In genomic region chr6:52234428-52235140, GRCm38 (mm10) we compare ENCODE assay signal across 13 mouse cellular contexts. TPM values are rescaled to one million over a fixed set of nuclear protein-coding genes. Genes with fewer than 3 reads are reported as not detected.
DNase-seq lines count a peak whose midpoint lies in the region; ATAC-seq and TF ChIP-seq lines count a peak whose summit lies in the region.
"Had no signal": no experiment of that assay in that cellular context is flagged by ENCODE, and none has a peak within 500 bp of the region (broad histone marks: within the 10 kb centered on the region; RNA-seq: fewer than 3 reads in every experiment).

No protein-coding gene starts in this region.

- peaks cover 91% of the 10 kb centered on the region for H3K79me2 ChIP-seq in myocyte (ENCODE audit: control insufficient read depth, insufficient read depth)

- no peak overlapping the region for H3K9ac ChIP-seq in heart, embryonic 15.5 days
- H3K9ac ChIP-seq in intestine, postnatal 0 days (ENCODE audit: low read depth, low read length), result peak overlapping the region; percentile 8; the same call in 1 of the 2 replicates
- H3K9ac ChIP-seq: embryonic facial prominence, embryonic 12.5 days had no signal

- no peak for DNase-seq in heart, adult 9 months (ENCODE audit: low spot score in 2 of 2)
- peak; percentile 54 for DNase-seq in R1 (ENCODE audit: low read depth, low spot score)
- DNase-seq in left cerebral cortex, postnatal 10 days (ENCODE audit: extremely low spot score in 1 of 2, low spot score in 2 of 2), result no peak
- no peak for DNase-seq in spleen, postnatal 36 days (ENCODE audit: low spot score in 2 of 2)
- no peak for DNase-seq in ovary, adult 18-20 months (ENCODE audit: low spot score)
- DNase-seq: thymus, postnatal 14 days had no signal

- H3K4me3 ChIP-seq in heart, embryonic 15.5 days, result peak overlapping the region; percentile 21
- peak overlapping the region; percentile 32 for H3K4me3 ChIP-seq in intestine, postnatal 0 days (ENCODE audit: low read depth, low read length)
- peak overlapping the region; percentile 89 for H3K4me3 ChIP-seq in myocyte
- H3K4me3 ChIP-seq: embryonic facial prominence, embryonic 12.5 days had no signal

- peak overlapping the region; percentile 29; the same call in 1 of the 2 replicates for H3K4me2 ChIP-seq in heart, embryonic 15.5 days
- H3K4me2 ChIP-seq in intestine, postnatal 0 days (replicated peaks; ENCODE audit: low read depth), result peak overlapping the region; percentile 37
- H3K4me2 ChIP-seq in myocyte (ENCODE audit: low read depth), result peak overlapping the region; percentile 99
- H3K4me2 ChIP-seq: embryonic facial prominence, embryonic 12.5 days had no signal

- 2% methylated on average over 68 of the region's 68 CpGs for WGBS in heart, embryonic 15.5 days
- WGBS in intestine, postnatal 0 days, result 3% methylated on average over 57 of the region's 68 CpGs

- TF ChIP-seq CTCF in intestine, postnatal 0 days (IDR thresholded peaks at IDR 0.05; ENCODE audit: low read depth), result no peak

- ATAC-seq in heart, embryonic 15.5 days (replicated peaks; ENCODE audit: insufficient number of reproducible peaks, insufficient read depth, low FRiP score, low read depth), result no peak
- ATAC-seq in intestine, postnatal 0 days, result no peak

- peaks cover 14% of the 10 kb centered on the region for H3K4me1 ChIP-seq in heart, embryonic 15.5 days (replicated peaks)
- H3K4me1 ChIP-seq in intestine, postnatal 0 days (replicated peaks; ENCODE audit: control insufficient read depth, insufficient read depth, low read length), result no peaks in the 10 kb centered on the region
- H3K4me1 ChIP-seq: embryonic facial prominence, embryonic 12.5 days had no signal

- intact Hi-C loops in left cerebral cortex, postnatal 10 days (cut with DNase I), result loop anchor here (5.0 kb wide), 1 partner anchor 1057 kb away; no protein-coding TSS in a partner anchor

- H3K9me3 ChIP-seq in heart, embryonic 15.5 days (replicated peaks), result no peaks in the 10 kb centered on the region
- H3K9me3 ChIP-seq in intestine, postnatal 0 days (ENCODE audit: control insufficient read depth), result no peaks in the 10 kb centered on the region
- H3K9me3 ChIP-seq: embryonic facial prominence, embryonic 12.5 days had no signal

- peaks cover 97% of the 10 kb centered on the region for H3K27me3 ChIP-seq in heart, embryonic 15.5 days
- peaks cover 98% of the 10 kb centered on the region for H3K27me3 ChIP-seq in intestine, postnatal 0 days (replicated peaks; ENCODE audit: control insufficient read depth, insufficient read depth, low read length)
- H3K27me3 ChIP-seq in myocyte (ENCODE audit: control insufficient read depth, insufficient read depth, insufficient read length), result no peaks in the 10 kb centered on the region
- H3K27me3 ChIP-seq: CH12.LX had no signal

- H3ac ChIP-seq in myocyte (ENCODE audit: control insufficient read depth, insufficient read length), result peak overlapping the region; percentile 73

- H3K36me3 ChIP-seq in heart, embryonic 15.5 days, result no peaks in the 10 kb centered on the region
- H3K36me3 ChIP-seq in intestine, postnatal 0 days (ENCODE audit: control insufficient read depth, insufficient read depth), result no peaks in the 10 kb centered on the region
- H3K36me3 ChIP-seq in myocyte (ENCODE audit: control insufficient read depth, insufficient read depth), result no peaks in the 10 kb centered on the region
- H3K36me3 ChIP-seq: embryonic facial prominence, embryonic 12.5 days had no signal

- no peak overlapping the region for H3K27ac ChIP-seq in heart, embryonic 15.5 days
- no peak overlapping the region for H3K27ac ChIP-seq in intestine, postnatal 0 days (ENCODE audit: low read depth, low read length)
- H3K27ac ChIP-seq: embryonic facial prominence, embryonic 12.5 days had no signal

- TF ChIP-seq POLR2A in myocyte (IDR thresholded peaks at IDR 0.05; ENCODE audit: insufficient read length, low read depth), result no peak

TF ChIP-seq in myocyte, 11 proteins besides CTCF, POLR2A, EP300 and RAD21:
- TF ChIP-seq TCF3 (IDR thresholded peaks at IDR 0.05; ENCODE audit: insufficient read length, low read depth) (no peak), MYOD1 (IDR thresholded peaks at IDR 0.05; ENCODE audit: control insufficient read depth in 1 of 3, insufficient read length in 2 of 3, low read depth in 2 of 3) (no peak), USF1 (IDR thresholded peaks at IDR 0.05; ENCODE audit: low read depth) (no peak), POLR2AphosphoS2 (IDR thresholded peaks at IDR 0.05; ENCODE audit: insufficient read length, low read depth) (peak; percentile 40), E2F4 (IDR thresholded peaks at IDR 0.05; ENCODE audit: insufficient read depth) (no peak)

RNA-seq across cellular contexts. Expression of gene Hoxa9, which starts 3.7 kb away (rescaled TPM):
- 0.13 and 0.24 TPM in 2 replicates for polyA plus RNA-seq in heart, embryonic 15.5 days (2015; fragmentation: Nextera tagmentation; extraction: Ambion mirVana)
- polyA plus RNA-seq in intestine, postnatal 0 days (2015; fragmentation: Nextera tagmentation; extraction: Ambion mirVana), result 1.1 and 3.0 TPM in 2 replicates
- polyA plus RNA-seq in myocyte (2012; fragmentation: generic; extraction: Trizol), result 17.7 TPM
- total RNA-seq in left cerebral cortex, postnatal 10 days (2021), result not detected
- polyA plus RNA-seq: embryonic facial prominence, embryonic 12.5 days had no signal

RNA-seq across cellular contexts. Expression of gene Hoxa10, which starts 6.1 kb away (rescaled TPM):
- 0.19 and 0.55 TPM in 2 replicates for polyA plus RNA-seq in heart, embryonic 15.5 days (2015; fragmentation: Nextera tagmentation; extraction: Ambion mirVana)
- polyA plus RNA-seq in intestine, postnatal 0 days (2015; fragmentation: Nextera tagmentation; extraction: Ambion mirVana), result 0.17 and 7.8 TPM in 2 replicates
- 15.8 TPM for polyA plus RNA-seq in myocyte (2012; fragmentation: generic; extraction: Trizol)
- not detected for total RNA-seq in left cerebral cortex, postnatal 10 days (2021)

RNA-seq across cellular contexts. Expression of gene Hoxa11, which starts 11.0 kb away (rescaled TPM):
- 0.06 TPM in 1 of 2 replicates, not detected in the other for polyA plus RNA-seq in heart, embryonic 15.5 days (2015; fragmentation: Nextera tagmentation; extraction: Ambion mirVana)
- polyA plus RNA-seq in intestine, postnatal 0 days (2015; fragmentation: Nextera tagmentation; extraction: Ambion mirVana), result 1.1 TPM in 1 of 2 replicates, not detected in the other
- 10.9 TPM for polyA plus RNA-seq in myocyte (2012; fragmentation: generic; extraction: Trizol)
- not detected for total RNA-seq in left cerebral cortex, postnatal 10 days (2021)
- total RNA-seq: CH12.LX; hematopoietic stem cell, adult 5-6 weeks had no signal
- polyA plus RNA-seq: liver, embryonic 16.5 days had no signal

RNA-seq across cellular contexts. Expression of gene Hoxa7, which starts 12.9 kb away (rescaled TPM):
- polyA plus RNA-seq in heart, embryonic 15.5 days (2015; fragmentation: Nextera tagmentation; extraction: Ambion mirVana), result 0.54 and 1.4 TPM in 2 replicates
- polyA plus RNA-seq in intestine, postnatal 0 days (2015; fragmentation: Nextera tagmentation; extraction: Ambion mirVana), result 5.6 and 6.2 TPM in 2 replicates
- polyA plus RNA-seq in myocyte (2012; fragmentation: generic; extraction: Trizol), result 11.9 TPM
- not detected for total RNA-seq in left cerebral cortex, postnatal 10 days (2021)

RNA-seq across cellular contexts. Expression of gene Gm28308, which starts 21.4 kb away (rescaled TPM):
- polyA plus RNA-seq in heart, embryonic 15.5 days (2015; fragmentation: Nextera tagmentation; extraction: Ambion mirVana), result not detected in 2 replicates
- not detected in 2 replicates for polyA plus RNA-seq in intestine, postnatal 0 days (2015; fragmentation: Nextera tagmentation; extraction: Ambion mirVana)
- polyA plus RNA-seq in myocyte (2012; fragmentation: generic; extraction: Trizol), result 0.52 TPM
- not detected for total RNA-seq in left cerebral cortex, postnatal 10 days (2021)
- total RNA-seq: CH12.LX; hematopoietic stem cell, adult 5-6 weeks had no signal
- polyA plus RNA-seq: embryonic facial prominence, embryonic 12.5 days; liver, embryonic 16.5 days had no signal

Comparison
In these comparisons a context has a peak if more than half of its experiments do, and no peak if none do; other contexts are left out.
1. H3K4me2 ChIP-seq: peak in every context shown above with its lines; median percentile 99 in myocyte; 37 in intestine, postnatal 0 days; 29 in heart, embryonic 15.5 days.
2. H3K4me3 ChIP-seq: peak in every context shown above with its lines; median percentile 89 in myocyte; 32 in intestine, postnatal 0 days; 21 in heart, embryonic 15.5 days.